Mouse (Mus musculus) ES-E14 (cell line): ENCODE data around the gene Asb13. TPM values are rescaled to one million over a fixed set of nuclear protein-coding genes. Genes with fewer than 3 reads are reported as not detected.
A peak's percentile ranks its signal among the peaks of the same experiment; 100 is the strongest.

Source experiments
- DNase-seq: peaks from one replicate; pipeline ENCODE4 v3.0.0-alpha.2; 2013; ENCODE audit warnings: low read depth, low spot score
- H3K27ac ChIP-seq: 2 replicates; pipeline ENCODE4 v1.5.1; 2012; ENCODE audit warnings: low read depth, mild to moderate bottlenecking, low read length, moderate library complexity, mixed read lengths; ENCODE audit not compliant: poor library complexity, insufficient read depth, severe bottlenecking
- H3K36me3 ChIP-seq: 2 replicates; pipeline ENCODE4 v1.6.1; 2012; ENCODE audit warnings: mild to moderate bottlenecking, low read length, moderate library complexity, mixed read lengths; ENCODE audit not compliant: control insufficient read depth, poor library complexity, insufficient read depth, severe bottlenecking
- H3K4me1 ChIP-seq, 2 experiments: fragments of 150-350 bp in 1 of 2; sonication (generic) in 1 of 2; 2 replicates each; pipeline ENCODE4 v1.6.1; 2012; ENCODE audit warnings: low read length in 2 of 2, mild to moderate bottlenecking in 1 of 2, mixed read lengths in 1 of 2; ENCODE audit not compliant: control insufficient read depth in 2 of 2, insufficient read depth in 2 of 2, poor library complexity in 1 of 2
- H3K4me3 ChIP-seq, 2 experiments: fragments of 150-350 bp in 1 of 2; sonication (generic) in 1 of 2; 2 replicates each; pipeline ENCODE4 v1.5.1; 2012; ENCODE audit warnings: low read length in 2 of 2, low read depth in 1 of 2, mild to moderate bottlenecking in 1 of 2, mixed read lengths in 1 of 2; ENCODE audit not compliant: insufficient read depth in 1 of 2, poor library complexity in 1 of 2, severe bottlenecking in 1 of 2
- H3K9ac ChIP-seq: 2 replicates; pipeline ENCODE4 v1.6.1; 2012; ENCODE audit warnings: low read depth, mild to moderate bottlenecking, low read length, mixed read lengths; ENCODE audit not compliant: poor library complexity, insufficient read depth, severe bottlenecking
- H3K9me3 ChIP-seq: fragments of 150-350 bp; sonication (generic); 2 replicates; pipeline ENCODE4 v1.6.1; 2012; ENCODE audit warnings: low read depth, mild to moderate bottlenecking, low read length; ENCODE audit not compliant: control insufficient read depth, insufficient read depth
- CHD2 ChIP-seq: IDR thresholded peaks from 2 replicates; pipeline ENCODE4 v1.6.1; 2014; ENCODE audit warnings: mild to moderate bottlenecking, low read depth, low read length, inconsistent platforms
- HCFC1 ChIP-seq: IDR thresholded peaks from 2 replicates; pipeline ENCODE4 v1.6.1; 2012; ENCODE audit warnings: low read length, inconsistent platforms, borderline replicate concordance; ENCODE audit not compliant: insufficient read depth
- MAFK ChIP-seq: IDR thresholded peaks from 2 replicates; pipeline ENCODE4 v1.6.1; 2014; ENCODE audit warnings: mild to moderate bottlenecking, low read depth, low read length, inconsistent platforms; ENCODE audit not compliant: insufficient read depth
- ZC3H11A ChIP-seq: IDR thresholded peaks from 2 replicates; pipeline ENCODE4 v1.6.1; 2012; ENCODE audit warnings: low read depth, mild to moderate bottlenecking, inconsistent platforms, low read length, borderline replicate concordance
- ZNF384 ChIP-seq: IDR thresholded peaks from 2 replicates; pipeline ENCODE4 v1.6.1; 2012; ENCODE audit warnings: low read depth, low read length, inconsistent platforms
- in situ Hi-C, 2 experiments: fragments of 600-800 bp; cut with MboI; formaldehyde crosslinking; loops; one replicate each; pipeline ENCODE4 v1.15.1; 2025; ENCODE audit warnings: low sequenced_read_pairs in 2 of 2, inconsistent platforms in 1 of 2; ENCODE audit not compliant: unreplicated experiment in 2 of 2
- total RNA-seq: library from RNA; depleted of rRNA; stranded (reverse); fragments of 300-350 nt; gene quantifications from 2 replicates; pipeline ENCODE4 v1.2.3, GENCODE M21; 2012

The Asb13 gene
- total RNA-seq, 1 experiment, result 2.3 TPM

DNA sequence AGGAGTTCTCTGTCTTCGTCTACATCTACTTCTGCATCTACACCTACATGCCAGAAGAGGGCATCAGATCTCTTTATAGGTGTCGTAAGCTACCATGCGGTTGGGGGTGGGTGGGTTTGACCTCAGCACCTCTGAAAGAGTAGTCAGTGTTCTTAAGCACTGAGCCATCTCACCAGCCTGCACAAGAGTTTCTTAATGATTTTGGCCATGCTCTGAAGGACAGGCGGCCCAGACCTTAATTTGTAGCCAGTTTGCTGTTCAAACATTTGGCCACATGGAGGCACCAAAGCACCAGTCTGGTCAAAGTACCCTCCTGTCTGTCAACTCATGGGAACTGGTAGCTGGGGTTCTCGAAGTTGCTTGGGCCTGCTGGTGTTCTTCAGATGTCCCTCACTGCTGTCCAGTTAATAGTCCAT lies 31.5 kb downstream of the Asb13 start:
- H3K9ac ChIP-seq, result no peak overlapping the region
- in situ Hi-C loops, result loop anchor here in 1 of 2 experiments (10.0 to 25.0 kb wide), 2 partner anchors 222 to 339 kb away; no protein-coding TSS in a partner anchor
- H3K36me3 ChIP-seq, result no peaks in the 10 kb centered on the region
- no peaks in the 10 kb centered on the region for H3K4me1 ChIP-seq
- no peak overlapping the region for H3K27ac ChIP-seq
- no peak overlapping the region for H3K4me3 ChIP-seq
- H3K9me3 ChIP-seq, result no peaks in the 10 kb centered on the region
- TF ChIP-seq ZC3H11A (peak; percentile 98), CHD2 (no peak), HCFC1 (no peak), MAFK (no peak), ZNF384 (no peak)
- peak; percentile 48 for DNase-seq

- Histone ChIP-seq H3K27ac (no peak overlapping the region), H3K9ac (no peak overlapping the region), H3K4me3 (no peak overlapping the region), H3K9me3 (no peaks in the 10 kb centered on the region), H3K4me1 (no peaks in the 10 kb centered on the region), H3K36me3 (no peaks in the 10 kb centered on the region)
- TF ChIP-seq HCFC1 (no peak), MAFK (no peak), ZC3H11A (no peak), ZNF384 (no peak), CHD2 (no peak)
- in situ Hi-C loops, result loop anchor here in 1 of 2 experiments (10.0 to 25.0 kb wide), 2 partner anchors 220 to 337 kb away; no protein-coding TSS in a partner anchor
- DNase-seq, result no peak
These were observed 33.5 kb downstream of the Asb13 start for GRCm38 (mm10) chr13:3667288-3667873.

DNA sequence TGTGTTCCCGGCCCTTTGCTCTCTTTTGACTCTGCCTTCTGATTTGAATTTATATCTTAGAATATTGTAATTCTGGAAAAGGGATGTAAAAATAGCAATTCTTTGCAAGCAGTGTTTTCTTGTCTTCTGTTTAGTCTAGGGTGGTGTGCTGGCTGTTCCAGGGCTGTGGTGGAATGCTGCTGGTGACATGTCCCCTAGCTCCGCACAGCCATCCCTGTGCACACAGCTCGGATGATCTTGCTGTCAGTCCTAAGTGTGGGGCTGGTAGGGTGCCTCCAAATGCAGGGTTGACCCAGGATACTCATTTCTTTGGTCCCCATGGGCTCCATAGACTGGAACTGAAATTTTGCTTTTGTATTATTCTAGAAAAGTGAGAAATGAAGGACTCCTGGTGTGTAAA lies 34.2 kb downstream of the Asb13 start:
- Histone ChIP-seq H3K4me3 (no peak overlapping the region), H3K9me3 (no peaks in the 10 kb centered on the region), H3K27ac (no peak overlapping the region), H3K36me3 (no peaks in the 10 kb centered on the region), H3K9ac (no peak overlapping the region), H3K4me1 (no peaks in the 10 kb centered on the region)
- no peak for DNase-seq
- TF ChIP-seq HCFC1 (no peak), ZNF384 (no peak), ZC3H11A (no peak), MAFK (no peak), CHD2 (no peak)
- in situ Hi-C loops, result loop anchor here in 1 of 2 experiments (10.0 to 25.0 kb wide), 2 partner anchors 219 to 337 kb away; no protein-coding TSS in a partner anchor

- Histone ChIP-seq H3K27ac (no peak overlapping the region), H3K4me3 (no peak overlapping the region), H3K4me1 (no peaks in the 10 kb centered on the region), H3K9me3 (no peaks in the 10 kb centered on the region), H3K36me3 (no peaks in the 10 kb centered on the region), H3K9ac (no peak overlapping the region)
- in situ Hi-C loops, result loop anchor here in 1 of 2 experiments (10.0 to 25.0 kb wide), 2 partner anchors 218 to 335 kb away; no protein-coding TSS in a partner anchor
- no peak for DNase-seq
- no peak for TF ChIP-seq HCFC1
- no peak for TF ChIP-seq ZNF384
- no peak for TF ChIP-seq MAFK
- TF ChIP-seq ZC3H11A, result no peak
- TF ChIP-seq CHD2, result no peak
These were observed 35.8 kb downstream of the Asb13 start for GRCm38 (mm10) chr13:3669611-3670010.
